Comparison of ENCODE assay signal across 15 mouse cellular contexts in the genomic region with DNA sequence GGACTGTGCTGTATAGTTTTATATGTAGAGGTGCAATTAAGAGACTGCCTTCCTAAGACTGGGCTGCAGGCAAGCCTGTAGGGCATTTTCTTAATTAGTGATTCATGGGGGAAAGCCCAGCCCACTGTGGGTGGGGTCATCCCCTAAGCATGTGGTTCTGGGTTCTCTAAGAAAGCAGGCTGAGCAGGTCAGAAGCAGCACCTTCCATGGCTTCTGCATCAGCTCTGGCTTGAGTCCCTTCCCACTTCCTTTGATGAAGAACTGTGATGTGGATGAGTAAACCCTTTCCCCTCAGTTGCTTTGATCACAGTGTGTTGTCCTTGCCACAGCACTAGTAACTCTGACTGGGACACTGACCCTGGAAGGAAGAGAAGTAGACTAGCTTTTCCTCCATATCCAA.
"Had no signal": no experiment of that assay in that cellular context is flagged by ENCODE, and none has a peak within 500 bp of the region (broad histone marks: within the 10 kb centered on the region; RNA-seq: fewer than 3 reads in every experiment).

No protein-coding gene starts in this region.

- H3K36me3 ChIP-seq: limb, embryonic 10.5 days; liver, embryonic 15.5 days; midbrain, embryonic 13.5 days; neural tube, embryonic 15.5 days had no signal

- H3K9me3 ChIP-seq: limb, embryonic 10.5 days; liver, embryonic 15.5 days; midbrain, embryonic 13.5 days; neural tube, embryonic 15.5 days had no signal

- H3K4me1 ChIP-seq: limb, embryonic 10.5 days; midbrain, embryonic 13.5 days; neural tube, embryonic 15.5 days had no signal

- H3K4me3 ChIP-seq: layer of hippocampus, adult 2 months; limb, embryonic 10.5 days; liver, embryonic 15.5 days; midbrain, embryonic 13.5 days; myocyte; neural tube, embryonic 15.5 days had no signal

- H3K4me2 ChIP-seq: liver, embryonic 11.5 days; liver, embryonic 15.5 days; midbrain, embryonic 13.5 days; neural tube, embryonic 15.5 days had no signal

- ATAC-seq: lung, postnatal 0 days; midbrain, embryonic 13.5 days had no signal

- H3K27ac ChIP-seq: layer of hippocampus, adult 2 months; limb, embryonic 10.5 days; liver, embryonic 15.5 days; midbrain, embryonic 13.5 days; neural tube, embryonic 15.5 days had no signal

- H3K27me3 ChIP-seq: liver, embryonic 15.5 days; midbrain, embryonic 13.5 days; neural tube, embryonic 15.5 days had no signal

- DNase-seq: kidney, postnatal 10 days; kidney, postnatal 4 days; lung, adult 2 months; lung, postnatal 36 days; right cerebral cortex, adult 18-20 months; thymus, adult 18-20 months; thymus, postnatal 14 days had no signal

- H3K9ac ChIP-seq: liver, embryonic 15.5 days; midbrain, embryonic 13.5 days; neural tube, embryonic 15.5 days had no signal
